Mouse (Mus musculus): ENCODE results near the gene Add3. TPM values are rescaled to one million over a fixed set of nuclear protein-coding genes. Genes with fewer than 3 reads are reported as not detected.

Gene Add3
- total RNA-seq, 2 experiments from 2014 or later: 10.1 to 26.4 TPM

GRCm38 (mm10) chr19:53128494-53129337 lies 11.5 kb upstream of the Add3 start:
- no peak for ATAC-seq (replicated peaks; ENCODE audit: low FRiP score, poor library complexity, severe bottlenecking)

- ATAC-seq (replicated peaks; ENCODE audit: low FRiP score, poor library complexity, severe bottlenecking): no peak
Observed at GRCm38 (mm10) chr19:53130399-53131175, 9.7 kb upstream of the Add3 start.

- no peak for ATAC-seq (replicated peaks; ENCODE audit: low FRiP score, poor library complexity, severe bottlenecking)
Observed at GRCm38 (mm10) chr19:53132471-53132870, 7.8 kb upstream of the Add3 start.

- no peak for ATAC-seq (replicated peaks; ENCODE audit: low FRiP score, poor library complexity, severe bottlenecking)
Observed at GRCm38 (mm10) chr19:53136336-53137090, 3.7 kb upstream of the Add3 start.

- ATAC-seq (replicated peaks; ENCODE audit: low FRiP score, poor library complexity, severe bottlenecking): no peak
Observed at GRCm38 (mm10) chr19:53137116-53137670, 3.0 kb upstream of the Add3 start.

GRCm38 (mm10) chr19:53140804-53141250 lies 584 bp downstream of the Add3 start:
- no peak for ATAC-seq (replicated peaks; ENCODE audit: low FRiP score, poor library complexity, severe bottlenecking)

- no peak for ATAC-seq (replicated peaks; ENCODE audit: low FRiP score, poor library complexity, severe bottlenecking)
Observed at GRCm38 (mm10) chr19:53141251-53142072, 1.2 kb downstream of the Add3 start.

- ATAC-seq (replicated peaks; ENCODE audit: low FRiP score, poor library complexity, severe bottlenecking): peak; percentile 94
Observed at GRCm38 (mm10) chr19:53142190-53143107, 2.2 kb downstream of the Add3 start.

GRCm38 (mm10) chr19:53143108-53143971 lies 3.1 kb downstream of the Add3 start:
- ATAC-seq (replicated peaks; ENCODE audit: low FRiP score, poor library complexity, severe bottlenecking): no peak

GRCm38 (mm10) chr19:53145075-53145474 lies 4.8 kb downstream of the Add3 start:
- no peak for ATAC-seq (replicated peaks; ENCODE audit: low FRiP score, poor library complexity, severe bottlenecking)

- no peak for ATAC-seq (replicated peaks; ENCODE audit: low FRiP score, poor library complexity, severe bottlenecking)
Observed at GRCm38 (mm10) chr19:53149381-53149780, 9.1 kb downstream of the Add3 start.

GRCm38 (mm10) chr19:53152451-53152850 lies 12.2 kb downstream of the Add3 start:
- ATAC-seq (replicated peaks; ENCODE audit: low FRiP score, poor library complexity, severe bottlenecking): no peak

GRCm38 (mm10) chr19:53153096-53153495 lies 12.9 kb downstream of the Add3 start:
- no peak for ATAC-seq (replicated peaks; ENCODE audit: low FRiP score, poor library complexity, severe bottlenecking)

- no peak for ATAC-seq (replicated peaks; ENCODE audit: low FRiP score, poor library complexity, severe bottlenecking)
Observed at GRCm38 (mm10) chr19:53154156-53154555, 13.9 kb downstream of the Add3 start.

GRCm38 (mm10) chr19:53156361-53156760 lies 16.1 kb downstream of the Add3 start:
- ATAC-seq (replicated peaks; ENCODE audit: low FRiP score, poor library complexity, severe bottlenecking): no peak

- no peak for ATAC-seq (replicated peaks; ENCODE audit: low FRiP score, poor library complexity, severe bottlenecking)
Observed at GRCm38 (mm10) chr19:53157176-53157575, 16.9 kb downstream of the Add3 start.

GRCm38 (mm10) chr19:53159351-53159750 lies 19.1 kb downstream of the Add3 start:
- ATAC-seq (replicated peaks; ENCODE audit: low FRiP score, poor library complexity, severe bottlenecking): no peak
